Mouse (Mus musculus): ENCODE results near the gene Kalrn.

- TF ChIP-seq GATA1 (IDR thresholded peaks at IDR 0.05; ENCODE audit: borderline replicate concordance, low read length) (no peak), FLI1 (IDR thresholded peaks at IDR 0.05; ENCODE audit: low read length) (no peak)
Observed at GRCm38 (mm10) chr16:34506048-34506447, 67.3 kb downstream of the Kalrn start.

Measured in megakaryocyte, embryonic 14.5 days (primary cell).